Mouse (Mus musculus) R1 (cell line): ENCODE results near the gene Cyp4f40.
A peak's percentile ranks its signal among the peaks of the same experiment; 100 is the strongest.
"Not testable (repeated sequence)": the region's sequence is repeated elsewhere in the genome, so short reads cannot be mapped to it uniquely, and the experiment has no call there.

ENCODE experiments used
- DNase-seq: peaks from one replicate; pipeline ENCODE4 v3.0.0-alpha.2; 2018; ENCODE audit warnings: low read depth, low spot score

Cyp4f40 gene

DNA sequence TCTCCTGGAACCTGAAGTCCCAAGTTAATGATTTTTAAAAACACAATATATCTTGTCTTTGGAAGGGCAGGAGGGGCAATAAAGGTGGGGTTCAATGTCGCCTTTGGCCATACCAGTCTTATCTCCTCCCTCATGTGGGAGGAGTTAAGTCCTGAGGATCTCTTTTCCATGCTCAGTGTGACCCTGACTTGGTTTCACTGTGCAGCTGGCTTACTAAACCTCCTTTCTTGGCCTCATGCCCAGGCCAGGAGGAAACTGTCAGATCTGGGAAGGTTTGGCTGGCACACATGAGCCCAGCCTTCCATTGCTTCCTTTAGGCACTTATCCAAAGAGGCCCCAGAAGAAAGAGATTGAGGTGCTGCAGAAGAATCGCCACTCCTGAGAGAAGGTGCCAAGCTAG lies at the start of gene Cyp4f40:
Gene Cyp4f40 (plus strand): TSS at position 189 of the 400 bp plus-strand sequence.
- DNase-seq: no peak

DNA sequence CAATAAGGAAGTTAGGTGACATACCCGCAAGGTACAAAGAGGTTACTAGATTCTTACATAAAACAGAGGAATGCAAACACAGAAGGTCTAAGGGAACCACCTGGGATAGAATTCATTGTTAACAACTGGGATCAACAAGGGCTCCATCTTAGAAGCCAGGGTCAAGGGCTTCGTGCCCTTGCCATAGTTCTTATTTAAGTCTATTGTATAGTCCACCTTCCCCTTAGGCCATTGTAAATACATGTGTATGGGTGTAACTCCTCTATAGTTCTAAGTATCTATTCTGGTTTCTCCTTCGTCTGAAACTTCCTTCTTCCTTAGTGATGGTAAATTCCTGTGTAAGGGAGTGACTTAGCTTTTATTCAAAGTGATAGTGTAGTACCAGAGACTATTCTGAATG lies 48.5 kb upstream of the Cyp4f40 start:
- peak; percentile 79 for DNase-seq

DNA sequence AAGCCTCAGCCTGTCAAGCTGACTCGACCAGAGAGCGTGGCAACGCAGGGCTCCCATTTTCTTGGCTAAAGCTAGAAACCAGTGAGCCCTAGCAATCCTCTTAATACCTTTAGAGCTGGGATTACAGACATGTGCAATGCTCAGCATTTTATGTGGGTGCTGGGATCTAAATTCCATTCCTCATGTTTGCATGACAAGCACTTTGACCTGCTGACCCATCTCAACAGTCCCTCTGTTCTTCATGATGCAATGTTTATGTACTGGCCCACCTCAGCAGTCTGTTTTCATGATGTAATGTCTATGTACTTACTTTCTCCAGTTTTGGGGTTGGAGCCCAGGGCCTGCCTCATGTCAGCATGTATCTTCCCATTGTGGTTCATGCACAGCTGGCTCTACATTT lies 47.8 kb upstream of the Cyp4f40 start:
- DNase-seq: peak; percentile 59

DNA sequence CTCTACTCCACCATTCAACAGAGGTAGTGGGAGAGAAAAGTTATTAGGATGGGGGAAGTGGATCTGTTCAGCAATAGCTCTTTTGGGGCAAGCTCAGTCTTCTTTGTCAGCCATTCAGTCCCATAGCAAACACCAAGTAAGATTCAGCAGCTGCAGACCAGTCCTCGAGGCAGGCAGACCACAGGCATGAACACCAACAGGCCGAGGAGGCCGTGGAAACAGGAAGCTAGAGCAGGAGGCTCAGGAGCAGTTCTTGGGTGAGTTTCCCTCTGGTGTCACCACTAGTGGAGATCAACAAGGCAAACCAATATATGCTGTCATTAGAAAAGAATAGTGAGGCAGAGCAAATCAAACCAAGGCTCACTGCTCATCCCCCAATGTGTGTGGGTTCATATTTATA lies 46.3 kb upstream of the Cyp4f40 start:
- no peak for DNase-seq

DNA sequence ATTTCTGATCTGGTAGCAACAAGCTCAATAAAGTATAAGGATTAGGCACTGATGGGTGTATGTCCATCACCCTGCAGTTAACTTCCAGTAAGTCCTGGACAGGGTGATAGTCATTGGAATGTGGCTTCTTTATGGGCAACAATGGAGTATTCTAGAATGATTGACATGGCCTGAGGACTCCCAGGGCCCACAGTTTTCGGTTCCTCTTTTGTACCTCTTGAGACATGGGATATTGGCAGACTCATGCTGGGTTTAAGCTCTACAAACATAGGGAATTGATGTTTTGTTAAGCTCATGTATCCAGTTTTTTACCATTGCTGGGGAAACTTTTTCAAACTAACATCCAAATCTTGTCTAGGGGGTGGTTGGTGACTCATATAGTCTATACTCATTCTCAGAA lies 41.4 kb upstream of the Cyp4f40 start:
- peak; percentile 8 for DNase-seq

DNA sequence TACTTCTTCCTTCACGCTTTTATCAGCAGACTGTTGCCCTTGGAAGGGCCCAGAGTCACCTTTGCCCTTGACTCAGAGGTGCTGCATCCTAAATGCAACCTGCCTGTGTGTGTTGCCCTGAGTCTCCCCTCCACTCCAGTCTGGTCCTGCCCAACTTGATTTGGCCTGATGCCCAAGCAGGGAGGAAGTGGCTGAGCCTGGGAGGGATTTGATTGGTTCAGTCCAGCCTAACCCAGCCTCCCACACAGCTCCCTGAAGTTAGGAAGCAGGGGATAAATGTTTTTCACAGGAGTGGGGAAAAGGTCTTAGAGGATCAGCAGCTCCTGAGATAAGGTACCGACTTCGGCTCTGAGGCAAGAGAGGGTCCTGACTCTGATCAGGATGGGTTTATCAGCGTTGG lies 37.7 kb upstream of the Cyp4f40 start, which contains the start of gene Cyp4f37:
Gene Cyp4f37 (plus strand): TSS at position 292 of the 400 bp plus-strand sequence.
- DNase-seq: not testable (repeated sequence)

DNA sequence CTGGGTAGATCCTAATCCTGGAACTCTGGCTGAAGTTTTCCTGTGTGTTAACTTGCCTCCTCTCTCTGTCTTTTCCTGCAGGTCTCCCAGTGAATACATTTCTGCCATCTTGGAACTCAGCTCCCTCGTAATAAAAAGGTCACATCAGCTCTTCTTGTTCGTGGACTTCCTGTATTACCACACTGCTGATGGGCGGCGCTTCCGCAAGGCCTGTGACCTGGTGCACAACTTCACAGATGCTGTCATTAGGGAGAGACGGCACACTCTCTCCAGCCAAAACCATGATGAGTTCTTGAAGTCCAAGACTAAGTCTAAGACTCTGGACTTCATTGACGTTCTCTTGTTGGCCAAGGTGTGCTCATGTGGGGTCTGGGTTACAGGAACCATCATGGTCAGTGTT lies 29.0 kb upstream of the Cyp4f40 start:
- not testable (repeated sequence) for DNase-seq

DNA sequence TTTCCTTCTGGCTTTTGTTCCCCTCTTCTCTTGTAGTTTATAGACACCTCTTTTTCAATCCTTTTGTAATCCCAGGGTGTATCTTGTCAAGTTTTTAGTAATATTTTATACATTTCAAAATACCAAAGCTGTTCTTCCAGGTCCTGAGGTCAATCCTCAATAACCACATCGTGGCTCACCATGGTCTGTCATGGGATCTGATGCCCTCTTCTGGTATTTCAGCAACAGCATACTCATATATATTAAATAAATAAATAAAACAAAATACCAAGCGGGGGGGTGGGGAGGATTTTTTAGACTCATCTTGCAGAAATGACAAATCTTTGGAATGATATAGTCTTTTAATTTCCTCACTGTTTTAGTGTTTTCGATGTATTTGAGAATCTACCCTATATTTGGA lies 26.8 kb upstream of the Cyp4f40 start:
- no peak for DNase-seq

DNA sequence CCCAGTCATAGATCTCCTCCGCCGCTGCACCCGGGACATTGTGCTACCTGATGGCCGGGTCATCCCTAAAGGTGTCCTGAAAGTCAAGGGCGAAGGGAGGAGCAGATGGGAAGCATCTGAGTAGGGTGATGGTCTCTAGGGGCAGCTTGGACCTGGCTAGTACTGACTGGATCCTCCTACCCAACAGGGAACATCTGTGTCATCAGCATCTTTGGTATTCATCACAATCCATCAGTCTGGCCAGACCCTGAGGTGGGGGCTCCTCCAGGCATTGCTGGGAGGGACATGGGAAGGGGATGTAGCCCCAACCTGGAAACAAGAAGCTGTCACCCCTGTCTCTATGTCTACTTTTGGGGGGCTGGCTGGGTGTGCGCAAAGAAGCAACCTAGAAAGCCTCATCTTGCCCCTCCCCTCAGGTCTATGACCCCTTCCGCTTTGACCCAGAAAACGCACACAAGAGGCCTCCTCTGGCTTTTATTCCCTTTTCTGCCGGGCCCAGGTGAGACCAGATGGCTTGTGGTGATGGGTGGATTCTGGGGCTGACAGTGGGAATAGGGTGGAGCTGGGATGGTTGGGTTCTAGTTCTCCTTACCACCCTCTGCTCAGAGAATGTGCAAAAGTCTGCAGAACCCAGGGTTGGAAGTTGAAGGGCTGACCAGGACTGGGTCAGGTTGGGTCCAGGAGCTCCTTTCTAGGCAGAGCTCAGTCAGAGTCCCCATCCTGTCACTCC lies 24.3 kb upstream of the Cyp4f40 start:
- DNase-seq: not testable (repeated sequence)

DNA sequence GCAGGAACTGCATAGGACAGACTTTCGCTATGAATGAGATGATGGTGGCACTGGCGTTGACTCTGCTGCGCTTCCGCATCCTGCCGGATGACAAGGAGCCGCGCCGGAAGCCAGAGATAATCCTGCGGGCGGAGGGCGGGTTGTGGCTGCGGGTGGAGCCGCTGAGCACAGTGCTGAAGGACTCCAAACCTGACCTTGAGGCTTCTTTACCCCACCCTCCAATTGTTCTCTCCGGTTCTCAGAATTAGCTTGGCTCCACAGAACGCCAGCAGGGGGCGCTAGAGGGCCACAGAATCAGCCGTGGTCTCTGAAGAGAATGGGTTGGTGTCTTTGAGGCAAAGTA lies 23.8 kb upstream of the Cyp4f40 start:
- peak; percentile 97 for DNase-seq

DNA sequence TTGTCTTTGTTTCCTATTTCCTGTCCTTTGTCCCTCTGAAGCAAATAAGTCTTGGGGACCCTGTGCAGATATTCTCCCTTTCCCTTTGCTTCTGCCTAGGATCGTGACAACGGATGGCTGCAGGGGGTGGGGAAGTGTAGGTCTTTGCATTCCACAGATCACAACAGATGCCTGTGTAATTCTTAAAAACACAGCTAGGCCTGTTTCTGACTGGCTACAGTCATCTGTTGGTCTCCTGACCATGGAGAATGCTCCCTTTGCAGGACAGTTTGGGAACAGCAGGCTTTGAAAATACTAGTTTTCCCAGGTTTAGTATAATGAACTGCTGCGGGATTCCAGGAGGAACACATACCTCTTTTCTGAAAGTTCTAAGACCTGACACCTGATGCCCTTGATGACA lies 22.4 kb upstream of the Cyp4f40 start:
- DNase-seq: peak; percentile 57

DNA sequence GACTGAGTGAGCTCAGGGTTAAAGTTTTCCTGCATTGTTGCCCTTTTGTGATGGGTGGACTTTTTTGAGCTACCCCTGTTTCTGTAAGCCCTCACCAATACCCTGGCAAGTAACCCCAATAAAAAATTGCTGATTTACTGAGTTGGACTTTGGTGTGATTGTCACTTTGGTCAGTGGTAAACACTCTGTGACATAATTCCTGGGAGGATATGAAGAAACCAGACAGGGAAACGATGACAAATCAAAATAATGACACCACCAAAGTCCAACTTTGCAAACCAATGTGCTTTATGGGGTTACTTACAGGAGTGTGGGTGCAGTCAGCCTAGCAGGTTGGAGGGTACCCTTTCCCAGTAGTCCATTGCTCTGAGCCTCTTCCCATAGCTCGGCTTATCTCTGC lies 21.5 kb upstream of the Cyp4f40 start:
- DNase-seq: no peak

DNA sequence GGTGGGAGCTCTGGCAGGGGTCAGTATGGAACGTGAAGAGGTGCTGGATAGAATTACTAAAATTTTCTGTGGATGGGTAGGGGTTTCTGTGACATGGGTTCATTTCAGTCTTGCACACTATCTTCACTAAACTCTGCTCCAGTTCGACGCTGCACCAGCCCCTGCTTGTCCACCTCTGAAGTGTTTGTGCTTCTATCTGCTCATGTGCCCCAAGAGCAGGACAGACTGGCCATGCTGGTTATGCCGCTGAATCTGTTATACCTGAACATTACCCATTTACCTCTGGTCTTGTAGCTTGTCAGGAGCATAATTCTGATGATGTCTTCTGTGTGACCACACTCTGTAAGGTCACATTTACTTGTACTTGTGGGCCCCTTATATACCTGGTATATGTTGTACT lies 12.1 kb upstream of the Cyp4f40 start:
- no peak for DNase-seq

DNA sequence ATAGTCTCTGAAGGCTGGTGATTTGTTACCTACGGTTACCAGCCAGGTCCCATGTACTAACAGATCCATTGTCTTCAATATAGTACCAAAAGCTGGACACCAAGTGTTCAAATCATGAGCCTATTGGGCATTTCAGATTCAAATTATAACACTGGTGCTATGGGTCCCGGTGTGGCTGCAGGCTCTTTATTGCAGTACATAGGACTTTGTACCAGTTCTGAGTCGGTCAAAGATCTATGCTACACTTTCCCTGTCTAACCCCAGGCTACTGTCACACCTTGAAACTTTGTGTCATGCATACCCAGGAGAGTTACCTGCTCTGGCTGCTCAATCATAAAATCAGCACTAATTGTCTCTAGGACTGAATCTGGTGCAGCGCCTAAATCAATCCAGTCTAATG lies 4.8 kb upstream of the Cyp4f40 start:
- no peak for DNase-seq

DNA sequence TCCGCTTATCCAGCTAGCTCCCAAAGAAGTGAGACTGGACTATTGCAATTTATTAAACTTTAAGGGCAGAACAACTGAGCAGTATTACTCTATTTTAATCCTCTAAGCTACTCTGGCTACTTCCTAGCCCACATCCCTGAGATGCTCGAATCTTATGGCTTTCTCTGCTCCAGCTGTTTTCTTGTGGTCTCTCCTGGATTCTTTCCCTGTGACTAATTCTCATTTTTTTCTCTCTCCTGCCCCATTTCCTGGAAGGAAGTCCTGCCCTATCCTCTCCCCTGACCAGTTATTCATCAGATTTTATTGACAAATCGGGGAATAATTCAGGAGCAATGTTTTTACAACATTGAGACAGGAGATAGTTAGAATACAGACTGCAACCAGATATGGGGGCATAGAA lies 1.7 kb upstream of the Cyp4f40 start:
- DNase-seq: no peak

DNA sequence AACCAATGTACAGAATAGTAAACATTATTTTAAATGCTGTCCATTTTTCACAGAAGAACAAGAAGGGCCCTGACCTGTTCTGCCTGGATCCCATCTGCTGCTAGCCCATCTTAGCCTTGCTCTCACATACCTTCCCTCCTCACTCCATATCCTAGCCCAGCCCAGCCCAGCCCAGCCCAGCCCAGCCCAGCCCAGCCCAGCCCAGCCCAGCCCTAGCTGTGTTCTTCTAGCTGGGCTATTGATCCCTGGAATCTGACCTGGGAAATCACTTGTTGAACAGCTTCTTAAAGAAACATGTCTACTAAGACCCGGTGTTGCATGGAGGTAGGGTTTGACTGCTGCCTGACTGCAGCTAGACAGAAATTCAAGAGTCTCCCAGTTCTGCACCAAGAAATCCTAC lies 454 bp upstream of the Cyp4f40 start:
- no peak for DNase-seq

DNA sequence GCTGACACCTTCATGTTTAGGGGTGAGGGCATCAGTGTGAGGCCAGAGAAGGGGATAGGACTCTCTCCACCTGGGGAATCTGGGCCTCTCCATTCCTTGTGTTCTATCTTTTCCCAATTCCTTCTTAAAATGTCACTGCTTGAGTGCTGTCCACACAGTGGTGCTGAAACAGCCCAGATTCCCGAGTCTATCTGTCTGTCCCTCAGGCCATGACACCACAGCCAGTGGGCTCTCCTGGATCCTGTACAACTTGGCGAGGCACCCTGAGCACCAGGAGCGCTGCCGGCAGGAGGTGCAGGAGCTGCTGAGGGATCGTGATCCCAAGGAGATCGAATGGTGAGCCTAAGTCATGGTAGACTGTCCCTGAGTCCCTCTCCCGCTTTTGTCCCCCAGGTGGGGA lies 15.3 kb downstream of the Cyp4f40 start:
- peak; percentile 27 for DNase-seq

DNA sequence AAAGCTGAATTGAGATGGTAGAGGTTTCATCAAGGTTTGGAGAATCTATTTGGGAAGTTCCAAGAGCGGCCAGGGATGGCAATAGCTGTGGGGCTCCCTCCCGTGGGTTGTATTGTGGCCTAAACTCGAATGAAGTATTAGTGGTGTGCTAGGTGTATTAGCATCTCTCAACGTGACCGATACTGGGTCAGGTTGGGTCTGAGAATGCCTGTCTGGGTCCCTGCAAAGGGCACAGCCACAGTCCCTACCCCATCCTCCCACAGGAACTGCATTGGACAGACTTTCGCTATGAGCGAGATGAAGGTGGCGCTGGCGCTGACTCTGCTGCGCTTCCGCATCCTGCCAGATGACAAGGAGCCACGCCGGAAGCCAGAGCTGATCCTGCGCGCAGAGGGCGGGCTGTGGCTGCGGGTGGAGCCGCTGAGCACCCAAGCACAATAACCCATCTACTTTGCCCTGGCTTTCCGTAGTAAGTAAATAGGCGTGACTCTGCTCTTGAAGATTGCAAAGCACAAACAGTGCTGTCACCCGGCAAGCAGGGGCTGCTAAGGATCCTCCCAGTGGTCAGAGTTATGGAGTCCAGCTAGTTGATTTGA lies 17.4 kb downstream of the Cyp4f40 start:
- peak; percentile 77 for DNase-seq

DNA sequence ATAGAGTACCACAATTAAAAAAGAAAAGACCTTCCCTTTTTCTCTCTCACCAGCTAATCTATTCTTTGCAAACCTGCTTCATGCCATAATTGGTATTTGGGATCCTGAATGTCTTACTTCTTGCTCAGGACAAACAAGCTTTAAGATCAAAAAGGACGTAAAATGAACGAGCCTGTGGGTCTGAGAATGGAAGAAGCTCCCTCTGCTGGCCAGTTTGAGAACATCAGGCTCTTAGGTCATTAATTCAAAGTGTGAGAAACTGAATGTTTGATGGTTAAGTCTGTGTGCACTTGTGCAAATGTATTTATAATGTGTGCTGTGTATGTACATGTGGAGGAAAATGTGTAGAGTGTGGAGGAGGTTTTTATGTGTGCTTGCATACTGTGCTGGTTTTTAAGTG lies 21.7 kb downstream of the Cyp4f40 start:
- peak; percentile 75 for DNase-seq

DNA sequence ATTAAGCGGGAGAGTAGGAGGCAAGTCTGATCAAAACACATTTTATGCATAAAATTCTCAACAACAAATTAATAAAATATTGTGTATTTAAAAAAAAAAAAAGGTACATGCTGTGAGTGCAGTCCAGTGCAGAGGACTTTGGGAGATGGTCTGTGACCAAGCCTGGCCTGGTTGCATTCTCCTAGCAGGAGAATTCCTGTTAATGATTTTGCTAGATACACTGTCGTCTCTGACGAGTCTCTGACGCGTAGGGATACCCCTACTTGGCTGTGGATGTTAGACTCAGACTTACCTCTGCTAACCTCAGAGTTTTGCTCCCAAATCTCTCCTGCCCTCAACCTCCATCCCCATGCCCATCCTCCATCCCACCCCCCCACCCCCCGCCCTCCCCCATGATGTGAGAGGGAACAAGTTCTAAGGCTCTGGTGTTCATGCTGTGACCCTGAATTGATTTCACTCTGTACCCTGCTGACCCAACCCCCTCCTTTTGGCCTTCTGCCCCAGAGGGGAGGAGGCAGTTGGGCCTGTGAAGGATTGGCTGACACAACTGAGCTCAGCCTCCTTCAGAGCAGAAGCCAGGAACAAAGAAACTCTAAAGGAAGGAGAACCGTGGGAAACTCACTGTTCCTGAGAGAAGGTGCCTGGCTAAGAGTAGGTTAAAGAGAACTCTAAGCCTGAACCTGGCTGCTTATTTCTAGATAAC lies 26.5 kb downstream of the Cyp4f40 start, which contains the start of gene Cyp4f15:
Gene Cyp4f15 (plus strand): TSS at position 580 of the 703 bp plus-strand sequence.
- peak; percentile 44 for DNase-seq

DNA sequence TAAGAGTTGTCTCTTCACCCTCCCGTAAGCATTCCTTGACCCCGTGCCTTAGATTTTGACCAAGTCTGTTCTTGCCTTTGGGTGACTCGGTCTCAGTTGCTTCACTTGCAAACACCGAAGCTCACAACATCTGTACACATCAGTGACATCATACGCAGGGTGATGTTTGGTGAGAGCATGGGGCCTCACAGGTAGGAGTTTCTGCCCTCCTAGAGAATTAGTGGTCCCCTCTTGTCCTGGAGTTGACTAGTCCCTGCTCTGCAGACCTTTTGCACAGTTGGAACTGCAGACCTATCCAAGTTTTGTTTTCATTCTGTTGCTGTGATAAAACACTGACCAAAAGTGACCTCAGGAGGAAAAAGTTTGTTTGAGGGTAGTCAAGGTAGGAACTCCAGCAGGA lies 28.0 kb downstream of the Cyp4f40 start:
- no peak for DNase-seq

DNA sequence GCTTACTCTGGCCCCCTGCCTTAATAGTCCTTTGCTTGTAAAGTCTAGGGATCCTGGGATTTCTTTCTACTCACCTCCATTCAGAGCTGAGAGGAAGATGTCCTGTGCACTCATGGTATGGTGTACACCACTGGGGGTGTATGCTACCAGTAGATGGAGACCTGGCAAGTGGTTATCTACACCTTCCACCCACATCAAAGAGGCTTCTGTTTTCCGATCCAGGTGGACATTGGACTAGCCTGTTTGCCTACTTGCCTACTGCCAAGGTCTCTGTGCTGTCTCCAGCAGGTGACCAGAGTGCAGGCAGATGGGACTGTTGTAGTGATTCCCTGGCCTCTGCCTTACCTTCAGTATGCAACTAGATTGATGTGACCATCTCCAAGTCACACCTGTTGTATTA lies 32.3 kb downstream of the Cyp4f40 start:
- no peak for DNase-seq

DNA sequence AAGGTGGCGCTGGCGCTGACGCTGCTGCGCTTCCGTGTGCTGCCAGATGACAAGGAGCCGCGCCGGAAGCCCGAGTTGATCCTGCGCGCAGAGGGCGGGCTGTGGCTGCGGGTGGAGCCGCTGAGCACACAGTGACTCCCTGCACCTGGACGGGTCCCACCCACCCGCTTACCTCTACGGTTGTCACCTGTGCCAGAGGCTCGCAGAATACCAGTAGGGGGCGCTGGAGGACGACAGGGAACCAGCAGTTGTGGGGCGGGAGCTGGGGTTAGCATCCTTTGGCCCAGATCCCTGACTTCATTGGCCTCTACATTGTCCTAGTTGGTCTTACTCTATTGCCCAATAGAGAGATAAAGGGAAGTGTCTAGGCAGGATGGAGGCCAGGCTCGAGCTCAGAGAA lies 44.1 kb downstream of the Cyp4f40 start:
- peak; percentile 82 for DNase-seq
